Mouse (Mus musculus): ENCODE results near the gene Mpv17.
A peak's percentile ranks its signal among the peaks of the same experiment; 100 is the strongest.

Gene Mpv17

GRCm38 (mm10) chr5:31108000-31108490, 46.0 kb downstream of the Mpv17 start, which contains the start of gene Slc30a3:
Gene Slc30a3, minus strand, starts transcription at chr5:31108237.
- no peak for DNase-seq (ENCODE audit: low read depth, low spot score)

- no peak for DNase-seq (ENCODE audit: low read depth, low spot score)
Measured at GRCm38 (mm10) chr5:31105814-31106335, 48.2 kb downstream of the Mpv17 start, which contains the start of gene Dnajc5g. Gene Dnajc5g, plus strand, starts transcription at chr5:31106285.

- DNase-seq (ENCODE audit: low read depth, low spot score), result peak; percentile 30
Measured at GRCm38 (mm10) chr5:31095711-31096480, 58.2 kb downstream of the Mpv17 start.

- DNase-seq (ENCODE audit: low read depth, low spot score), result peak; percentile 60
Measured at GRCm38 (mm10) chr5:31094799-31095691, 59.0 kb downstream of the Mpv17 start.

GRCm38 (mm10) chr5:31094100-31094798, 59.8 kb downstream of the Mpv17 start:
- DNase-seq (ENCODE audit: low read depth, low spot score), result peak; percentile 53

- peak; percentile 67 for DNase-seq (ENCODE audit: low read depth, low spot score)
Measured at GRCm38 (mm10) chr5:31093151-31094041, 60.7 kb downstream of the Mpv17 start.

GRCm38 (mm10) chr5:31092231-31092975, 61.6 kb downstream of the Mpv17 start:
- DNase-seq (ENCODE audit: low read depth, low spot score), result peak; percentile 37

All from brain, adult 2 months (tissue).